Mouse (Mus musculus): ENCODE data around the gene Btbd9.

Gene Btbd9

GRCm38 (mm10) chr17:30193615-30194014 is 382.7 kb downstream of the Btbd9 start:
- no peak for DNase-seq (ENCODE audit: low read depth in 2 of 2, low spot score in 2 of 2)

- DNase-seq (ENCODE audit: low read depth in 2 of 2, low spot score in 2 of 2), result no peak
Measured at GRCm38 (mm10) chr17:30192416-30193005, 383.8 kb downstream of the Btbd9 start.

DNA sequence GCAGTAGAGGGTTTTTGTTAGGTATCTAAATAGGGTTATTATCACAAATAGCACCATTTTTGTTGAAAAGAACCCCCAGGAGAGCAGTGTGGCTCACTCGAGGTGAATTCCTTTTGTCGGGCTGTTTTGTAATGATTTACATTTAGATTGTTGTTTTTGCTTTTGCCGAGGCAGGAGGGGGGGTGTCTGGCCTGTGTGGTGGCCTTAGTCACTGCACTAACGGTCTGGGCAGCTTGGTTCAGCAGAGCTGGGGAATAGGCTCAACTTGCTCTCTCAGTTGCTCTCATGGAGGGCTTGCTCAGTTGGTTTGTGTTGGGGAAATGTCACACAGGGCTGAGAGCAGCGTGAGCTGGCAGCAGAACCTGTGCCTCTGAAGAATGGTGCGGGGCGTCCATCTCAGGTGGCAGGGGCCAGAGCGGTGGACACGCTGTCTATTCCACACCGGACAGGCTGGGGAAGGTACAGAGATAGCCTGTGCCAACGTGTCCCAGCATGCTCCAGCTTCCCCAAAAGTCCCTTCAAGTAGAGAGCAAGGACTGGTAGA is 385.1 kb downstream of the Btbd9 start:
- no peak for DNase-seq (ENCODE audit: low read depth in 2 of 2, low spot score in 2 of 2)

DNA sequence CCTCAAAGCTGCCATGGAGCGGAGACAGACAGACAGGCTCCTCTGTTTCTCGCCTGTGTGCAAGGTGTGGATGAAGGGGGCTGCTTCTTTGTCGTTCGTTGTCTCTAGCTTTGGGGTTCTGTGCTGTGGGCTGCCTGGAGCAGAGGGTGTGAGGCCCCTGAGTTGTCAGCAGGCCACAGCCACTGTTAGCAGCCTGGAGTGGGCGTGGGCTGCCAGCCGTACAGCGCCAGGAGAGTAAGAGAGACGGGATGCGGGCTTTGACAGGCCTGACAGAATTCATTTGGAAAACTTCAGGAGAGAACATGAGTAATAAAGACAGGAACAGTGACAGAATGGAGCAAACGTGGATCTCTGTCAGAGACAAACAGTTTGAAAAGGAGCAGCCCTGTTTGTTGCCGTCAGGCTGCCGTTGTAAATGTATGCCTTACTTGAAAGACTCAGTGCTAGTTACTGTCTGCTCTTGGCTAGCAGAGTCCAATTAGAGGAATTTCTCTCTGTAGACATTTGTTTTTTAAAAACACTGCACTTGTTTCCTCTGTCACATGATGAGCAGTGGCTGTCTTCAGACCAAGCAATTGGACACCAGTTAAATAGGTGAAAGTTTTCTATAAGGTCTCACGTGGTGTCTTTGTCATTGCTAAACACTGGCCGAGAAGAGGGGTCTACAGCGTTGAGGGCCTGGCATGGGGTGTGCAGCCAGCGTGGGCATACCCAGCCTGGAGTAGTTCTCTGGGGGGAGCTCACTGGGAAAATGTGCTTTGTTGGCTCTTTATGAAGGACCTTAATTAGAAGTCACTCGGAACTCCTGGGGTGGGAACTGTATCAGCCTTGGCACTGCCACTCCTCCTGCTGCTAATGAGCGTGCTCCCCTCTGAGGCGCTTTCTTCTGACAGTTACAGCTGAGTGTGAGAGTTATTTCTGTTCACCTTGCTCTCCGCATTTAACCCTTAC is 388.0 kb downstream of the Btbd9 start:
- no peak for DNase-seq (ENCODE audit: low read depth in 2 of 2, low spot score in 2 of 2)

DNA sequence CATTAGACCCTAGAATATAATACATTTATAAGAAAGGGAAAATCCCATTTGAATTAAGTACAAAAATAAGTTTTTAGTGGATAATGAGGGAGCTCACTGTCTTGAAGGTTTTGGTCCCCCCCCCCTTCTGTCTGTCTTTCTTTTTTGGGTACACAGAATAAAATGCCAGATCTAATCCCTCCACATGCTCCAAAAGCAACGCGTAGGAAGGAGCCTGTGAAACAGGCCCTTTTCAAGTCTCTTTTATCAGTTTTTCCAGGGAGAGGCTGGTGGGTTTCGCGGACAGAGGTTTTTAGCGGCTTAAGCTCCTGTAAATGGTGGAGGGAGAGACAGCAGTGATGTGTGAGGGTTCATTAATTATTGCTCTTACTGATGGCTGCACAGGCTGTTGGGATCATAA is 388.7 kb downstream of the Btbd9 start:
- DNase-seq (ENCODE audit: low read depth in 2 of 2, low spot score in 2 of 2), result no peak

- DNase-seq (ENCODE audit: low read depth in 2 of 2, low spot score in 2 of 2), result no peak
Measured at GRCm38 (mm10) chr17:30187154-30187553, 389.1 kb downstream of the Btbd9 start.

DNA sequence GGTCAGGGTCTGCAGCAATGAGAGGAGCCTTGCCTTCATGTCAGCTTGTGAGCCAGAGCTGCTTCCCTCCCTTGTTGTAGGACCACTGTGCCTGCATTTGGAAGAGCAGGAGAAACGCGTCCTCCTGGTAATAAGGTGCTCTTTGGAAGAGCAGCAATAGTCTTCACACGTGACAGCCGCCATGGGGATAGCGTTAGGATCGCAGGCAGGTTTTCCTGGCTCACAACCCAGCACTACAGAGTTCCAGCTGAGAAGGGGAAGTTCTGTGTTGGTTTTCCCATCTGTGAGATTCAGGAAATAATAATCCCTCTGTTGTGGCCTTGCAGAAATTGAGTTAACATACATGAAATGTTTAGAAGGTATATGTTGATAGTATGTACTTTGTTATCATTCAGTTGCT is 392.7 kb downstream of the Btbd9 start:
- DNase-seq (ENCODE audit: low read depth in 2 of 2, low spot score in 2 of 2), result no peak

DNA sequence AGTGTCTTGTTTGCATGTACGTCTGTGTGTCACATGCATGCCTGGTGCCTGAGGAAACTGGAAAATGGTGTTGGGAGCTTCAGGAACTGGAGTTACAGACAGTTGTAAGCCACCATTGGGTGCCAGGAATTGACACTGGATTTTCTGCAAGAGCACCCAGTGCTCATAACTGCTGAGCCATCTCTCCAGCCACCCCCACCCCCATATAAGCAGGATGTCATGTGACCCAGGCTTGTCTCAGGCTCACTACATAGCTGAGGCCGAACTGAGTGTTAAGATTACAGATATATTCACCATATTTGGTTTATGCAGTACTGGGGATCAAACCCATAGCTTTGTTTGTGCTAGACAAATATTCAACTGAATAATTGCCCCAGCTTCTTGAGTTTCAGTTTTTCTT is 394.2 kb downstream of the Btbd9 start:
- no peak for DNase-seq (ENCODE audit: low read depth in 2 of 2, low spot score in 2 of 2)

- DNase-seq (ENCODE audit: low read depth in 2 of 2, low spot score in 2 of 2), result no peak
Measured at GRCm38 (mm10) chr17:30181554-30181953, 394.7 kb downstream of the Btbd9 start.

DNA sequence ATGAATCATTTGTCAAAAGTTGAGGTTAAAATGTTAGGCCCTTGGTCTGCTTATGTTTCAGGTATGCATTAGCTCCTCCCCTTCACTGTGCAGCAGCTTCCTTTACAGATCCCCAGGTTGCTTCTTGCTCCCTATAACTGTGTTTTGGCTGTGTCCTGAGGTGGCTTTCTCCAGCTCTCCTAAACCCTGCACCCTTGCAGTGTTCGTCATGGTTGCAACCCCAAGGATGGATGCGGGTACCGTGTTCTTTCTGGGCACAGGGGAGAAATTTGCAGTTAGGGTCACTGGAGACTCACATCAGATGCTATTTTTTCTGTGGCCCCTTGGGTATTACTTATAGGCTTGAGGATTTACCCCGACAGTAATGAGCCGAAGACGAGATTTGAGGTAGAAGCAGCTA is 396.1 kb downstream of the Btbd9 start:
- no peak for DNase-seq (ENCODE audit: low read depth in 2 of 2, low spot score in 2 of 2)

- DNase-seq (ENCODE audit: low read depth in 2 of 2, low spot score in 2 of 2), result no peak
Measured at GRCm38 (mm10) chr17:30178402-30178801, 397.9 kb downstream of the Btbd9 start.

DNA sequence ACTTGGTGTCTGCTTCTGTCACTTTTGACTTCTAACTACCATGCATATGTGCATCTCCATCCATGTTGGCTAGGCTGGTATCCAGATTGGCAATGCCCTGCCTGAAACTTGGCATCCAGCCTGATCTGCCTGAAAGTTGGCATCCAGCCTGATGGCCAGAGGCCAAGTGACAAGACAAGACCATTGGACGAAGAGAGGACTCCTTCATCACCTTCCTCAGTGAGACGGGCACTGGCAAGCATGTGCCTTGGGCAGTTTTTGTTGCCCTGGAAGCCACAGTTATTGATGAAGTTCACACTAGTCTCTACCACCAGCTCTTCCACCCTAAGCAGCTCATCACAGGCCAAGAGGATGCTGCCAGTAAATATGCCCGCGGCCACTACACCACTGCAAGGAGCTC is 398.9 kb downstream of the Btbd9 start:
- no peak for DNase-seq (ENCODE audit: low read depth in 2 of 2, low spot score in 2 of 2)

Measured in CD8-positive naive resting alpha-beta T cell, adult 2 months (primary cell).